Mouse (Mus musculus) hindbrain, postnatal 0 days (tissue): Measurements from ENCODE around the gene Napsa. TPM values are rescaled to one million over a fixed set of nuclear protein-coding genes. Genes with fewer than 3 reads are reported as not detected.

Experiments used
- ATAC-seq: fragments of 200-750 bp; cut with Nextera tagmentation; 2 replicates; pipeline ENCODE4 v1.8.0; 2017; ENCODE audit warnings: mild to moderate bottlenecking, moderate TSS enrichment, moderate library complexity
- DNase-seq: peaks from one replicate; pipeline ENCODE4 v3.0.0-alpha.2; 2015; ENCODE audit warnings: low spot score
- H3K27ac ChIP-seq: fragments of 300-500 bp; sonication (generic); 2 replicates; pipeline ENCODE4 v1.5.1; 2014; ENCODE audit warnings: mild to moderate bottlenecking
- H3K27me3 ChIP-seq: fragments of 300-500 bp; sonication (generic); 2 replicates; pipeline ENCODE4 v1.6.1; 2014; ENCODE audit warnings: low read length, mixed read lengths; ENCODE audit not compliant: insufficient read depth
- H3K36me3 ChIP-seq: fragments of 300-500 bp; sonication (generic); 2 replicates; pipeline ENCODE4 v1.6.1; 2014; ENCODE audit warnings: low read length, mixed read lengths; ENCODE audit not compliant: insufficient read depth
- H3K4me1 ChIP-seq: fragments of 300-500 bp; sonication (generic); 2 replicates; pipeline ENCODE4 v1.6.1; 2014; ENCODE audit warnings: antibody characterized with exemption, low read length, mixed read lengths; ENCODE audit not compliant: insufficient read depth
- H3K4me2 ChIP-seq: fragments of 300-500 bp; sonication (generic); 2 replicates; pipeline ENCODE4 v1.6.1; 2014; ENCODE audit warnings: low read depth, mild to moderate bottlenecking, low read length, moderate library complexity, mixed read lengths
- H3K4me3 ChIP-seq: fragments of 300-500 bp; sonication (generic); 2 replicates; pipeline ENCODE4 v1.5.1; 2014; ENCODE audit warnings: low read length
- H3K9ac ChIP-seq: fragments of 300-500 bp; sonication (generic); replicated peaks from 2 replicates; pipeline ENCODE4 v1.6.1; 2014; ENCODE audit warnings: mild to moderate bottlenecking, low read length, moderate library complexity, mixed read lengths
- H3K9me3 ChIP-seq: fragments of 300-500 bp; sonication (generic); 2 replicates; pipeline ENCODE4 v1.6.1; 2016; ENCODE audit warnings: low read length, mixed read lengths
- CTCF ChIP-seq: IDR thresholded peaks from 2 replicates; pipeline ENCODE4 v1.5.1; 2016; ENCODE audit warnings: antibody characterized with exemption, control low read depth, low read depth
- WGBS: fragments of 180-500 bp; shearing (Covaris S2); extraction: QIAGEN DNeasy Blood & Tissue Kit; methylation state at CpG from one replicate; pipeline ENCODE4 v1.1.7; 2014; 5-methylcytosine and 5-hydroxymethylcytosine counted together
- microRNA-seq, 2 experiments: library from miRNA; unstranded; fragments of <30 nt; microRNA quantifications; one replicate each; pipeline ENCODE4; 2016
- polyA plus RNA-seq: library from polyadenylated mRNA; unstranded; fragments of >200 nt; fragmentation: Nextera tagmentation; extraction: Ambion mirVana; gene quantifications from 2 replicates; pipeline ENCODE4 v1.2.1, GENCODE M21; 2015
- total RNA-seq: library from RNA; depleted of rRNA; stranded (reverse); fragments of >200 nt; gene quantifications from 2 replicates; pipeline ENCODE4 v1.2.3, GENCODE M21; 2014; rRNA removed

The Napsa gene
- total and polyA plus RNA-seq, 2 experiments from 2014 or later: 0.26 TPM; not detected in 1

DNA sequence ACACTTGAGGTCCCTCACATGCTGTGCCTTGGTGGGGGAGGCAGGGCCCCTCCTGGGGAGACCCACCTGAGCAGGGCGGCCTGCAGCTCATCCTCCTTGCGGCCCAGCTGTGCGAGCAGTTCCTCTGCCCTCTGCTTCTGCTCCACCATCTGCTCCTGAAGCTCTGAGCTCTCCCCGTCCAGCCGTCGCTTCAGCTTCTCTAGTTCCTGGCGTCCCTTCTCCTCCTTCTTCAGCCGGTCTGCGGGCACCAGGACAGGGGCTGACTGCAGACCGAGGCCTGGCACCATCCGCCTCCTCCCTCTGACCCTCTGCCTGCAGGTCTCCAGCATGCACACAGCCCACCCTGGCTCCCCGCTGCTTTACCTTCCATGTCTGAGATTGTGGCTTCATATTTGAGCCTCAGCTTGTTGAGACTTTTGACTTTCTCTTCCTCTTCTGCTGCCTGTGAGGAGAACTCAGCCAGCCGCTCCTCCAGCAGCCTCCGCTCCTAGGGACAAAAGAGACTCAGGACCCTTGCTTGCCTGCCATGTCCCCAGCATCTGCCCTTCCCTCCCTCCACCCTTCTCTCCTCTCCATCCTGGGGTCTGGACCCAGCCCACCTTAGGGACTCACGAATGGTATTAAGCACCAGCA is 56.3 kb downstream of the Napsa start:
- H3K27me3 ChIP-seq: no peaks in the 10 kb centered on the region
- ATAC-seq: no peak
- 75% methylated on average over 15 of the region's 15 CpGs for WGBS

DNA sequence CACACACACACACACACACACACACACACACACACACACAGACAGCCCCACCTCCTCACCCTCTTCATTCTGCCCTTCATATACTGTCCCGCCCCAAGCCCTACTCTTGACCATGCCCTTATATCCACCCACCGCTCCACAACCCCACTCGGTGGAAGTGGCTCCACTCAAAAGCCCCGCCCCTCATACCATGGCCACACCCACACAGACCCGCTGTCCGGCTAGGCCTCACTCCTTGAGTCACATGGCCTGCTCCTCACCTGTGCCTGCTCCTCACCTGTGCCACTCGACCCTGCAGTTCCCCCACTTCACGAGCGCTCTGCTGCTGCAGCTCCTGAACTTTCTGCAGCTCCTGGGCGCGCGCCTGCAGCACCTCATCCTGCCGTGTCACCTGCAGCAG is 58.3 kb downstream of the Napsa start:
- H3K4me2 ChIP-seq: no peak overlapping the region
- H3K36me3 ChIP-seq: no peaks in the 10 kb centered on the region
- H3K27ac ChIP-seq: no peak overlapping the region
- WGBS: 82% methylated on average over 13 of the region's 13 CpGs
- H3K9ac ChIP-seq: no peak overlapping the region
- no peak for TF ChIP-seq CTCF
- DNase-seq: no peak
- H3K27me3 ChIP-seq: no peaks in the 10 kb centered on the region
- no peak for ATAC-seq
- no peak overlapping the region for H3K4me3 ChIP-seq
- H3K9me3 ChIP-seq: no peaks in the 10 kb centered on the region
- no peaks in the 10 kb centered on the region for H3K4me1 ChIP-seq

More for the DNA sequence above, 56.3 kb downstream of the Napsa start:
- TF ChIP-seq CTCF: no peak
- H3K4me1 ChIP-seq: no peaks in the 10 kb centered on the region
- DNase-seq: no peak
- no peak overlapping the region for H3K4me3 ChIP-seq
- no peak overlapping the region for H3K27ac ChIP-seq
- H3K36me3 ChIP-seq: no peaks in the 10 kb centered on the region
- H3K9ac ChIP-seq: no peak overlapping the region
- H3K9me3 ChIP-seq: no peaks in the 10 kb centered on the region
- H3K4me2 ChIP-seq: no peak overlapping the region

GRCm38 (mm10) chr7:44632676-44633075 is 60.5 kb downstream of the Napsa start:
- H3K9ac ChIP-seq: no peak overlapping the region
- no peaks in the 10 kb centered on the region for H3K36me3 ChIP-seq
- no peak for TF ChIP-seq CTCF
- no peak overlapping the region for H3K27ac ChIP-seq
- H3K27me3 ChIP-seq: no peaks in the 10 kb centered on the region
- 32% methylated on average over 13 of the region's 13 CpGs for WGBS
- peaks cover 3% of the 10 kb centered on the region; the same call in 1 of the 2 replicates for H3K9me3 ChIP-seq
- H3K4me3 ChIP-seq: no peak overlapping the region
- no peak for DNase-seq
- ATAC-seq: no peak
- H3K4me1 ChIP-seq: no peaks in the 10 kb centered on the region
- H3K4me2 ChIP-seq: no peak overlapping the region

DNA sequence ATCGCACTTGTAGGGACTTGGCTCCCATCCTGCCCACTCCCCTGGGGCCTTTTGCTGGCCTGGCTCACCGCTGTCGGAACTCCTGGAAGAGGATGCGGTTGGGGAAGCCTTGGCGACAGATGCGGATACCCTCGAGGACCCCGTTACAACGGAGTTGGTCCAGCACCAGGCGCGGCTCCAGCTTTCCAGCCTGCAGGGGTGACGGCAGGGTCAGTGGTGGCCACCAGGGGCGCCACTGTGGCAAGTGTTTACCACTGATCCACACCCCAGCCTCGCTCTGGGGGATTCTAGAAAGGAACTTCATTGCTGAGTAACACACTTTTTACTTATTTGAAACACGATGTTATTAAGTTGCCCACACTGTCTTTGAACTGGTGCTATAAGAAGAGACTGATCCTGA is 61.2 kb downstream of the Napsa start:
- Histone ChIP-seq H3K9me3 (peaks cover 3% of the 10 kb centered on the region; the same call in 1 of the 2 replicates), H3K27ac (no peak overlapping the region), H3K4me3 (no peak overlapping the region), H3K36me3 (no peaks in the 10 kb centered on the region), H3K9ac (no peak overlapping the region), H3K4me1 (no peaks in the 10 kb centered on the region), H3K27me3 (peaks cover 4% of the 10 kb centered on the region; the same call in 1 of the 2 replicates), H3K4me2 (no peak overlapping the region)
- ATAC-seq (no peak), DNase-seq (peak; percentile 26)
- WGBS: 22% methylated on average over 15 of the region's 15 CpGs
- TF ChIP-seq CTCF: peak; percentile 62

Small RNAs within 50 kb of the gene (microRNA-seq; reads per million reads assigned to microRNA genes)
- gene Mir7053: 0 to 0.35 reads per million in 2 experiments

Other genes with a start within 250 kb of the Napsa start
- 130 and 154 TPM in 2 replicates for gene Syt3, start 188.3 kb upstream of the Napsa start, total RNA-seq
- gene Syt3, start 188.3 kb upstream of the Napsa start, polyA plus RNA-seq: 73.7 and 79.2 TPM in 2 replicates
- 1.4 and 2.3 TPM in 2 replicates for gene 1700008O03Rik, start 186.6 kb upstream of the Napsa start, total RNA-seq
- gene 1700008O03Rik, start 186.6 kb upstream of the Napsa start, polyA plus RNA-seq: 3.3 and 3.6 TPM in 2 replicates
- gene Lrrc4b, start 143.4 kb upstream of the Napsa start, total RNA-seq: 562 and 663 TPM in 2 replicates
- 19.6 and 22.7 TPM in 2 replicates for gene Lrrc4b, start 143.4 kb upstream of the Napsa start, polyA plus RNA-seq
- 10.2 and 15.5 TPM in 2 replicates for gene Aspdh, start 107.0 kb upstream of the Napsa start, total RNA-seq
- gene Aspdh, start 107.0 kb upstream of the Napsa start, polyA plus RNA-seq: 3.1 and 3.8 TPM in 2 replicates
- gene Josd2, start 104.4 kb upstream of the Napsa start, total RNA-seq: 32.7 and 44.5 TPM in 2 replicates
- gene Josd2, start 104.4 kb upstream of the Napsa start, polyA plus RNA-seq: 28.3 and 32.7 TPM in 2 replicates
- gene Emc10, start 75.9 kb upstream of the Napsa start, total RNA-seq: 311 and 319 TPM in 2 replicates
- gene Emc10, start 75.9 kb upstream of the Napsa start, polyA plus RNA-seq: 138 and 152 TPM in 2 replicates
- 19.7 and 19.8 TPM in 2 replicates for gene Fam71e1, start 75.8 kb upstream of the Napsa start, total RNA-seq
- 26.7 and 31.9 TPM in 2 replicates for gene Fam71e1, start 75.8 kb upstream of the Napsa start, polyA plus RNA-seq
- gene Mybpc2, start 47.7 kb upstream of the Napsa start, total RNA-seq: 0.14 and 0.47 TPM in 2 replicates
- gene Mybpc2, start 47.7 kb upstream of the Napsa start, polyA plus RNA-seq: 0.19 and 0.25 TPM in 2 replicates
- 0.05 TPM in 1 of 2 replicates, not detected in the other for gene Spib, start 40.3 kb upstream of the Napsa start, total RNA-seq
- gene Spib, start 40.3 kb upstream of the Napsa start, polyA plus RNA-seq: 0.06 TPM in 1 of 2 replicates, not detected in the other
- 26.3 and 30.0 TPM in 2 replicates for gene Pold1, start 23.5 kb upstream of the Napsa start, total RNA-seq
- gene Pold1, start 23.5 kb upstream of the Napsa start, polyA plus RNA-seq: 17.6 and 18.7 TPM in 2 replicates
- 71.2 and 76.4 TPM in 2 replicates for gene Nr1h2, start 18.4 kb upstream of the Napsa start, total RNA-seq
- gene Nr1h2, start 18.4 kb upstream of the Napsa start, polyA plus RNA-seq: 50.5 and 57.6 TPM in 2 replicates
- gene Kcnc3, start 18.3 kb downstream of the Napsa start, total RNA-seq: 24.7 and 37.0 TPM in 2 replicates
- 8.0 and 8.2 TPM in 2 replicates for gene Kcnc3, start 18.3 kb downstream of the Napsa start, polyA plus RNA-seq
- 9.7 and 10.9 TPM in 2 replicates for gene Myh14, start 98.5 kb downstream of the Napsa start, total RNA-seq
- gene Myh14, start 98.5 kb downstream of the Napsa start, polyA plus RNA-seq: 9.3 and 10.6 TPM in 2 replicates
- gene Izumo2, start 136.4 kb downstream of the Napsa start, total RNA-seq: not detected in 2 replicates
- not detected in 2 replicates for gene Izumo2, start 136.4 kb downstream of the Napsa start, polyA plus RNA-seq
- 22.3 and 25.3 TPM in 2 replicates for gene Vrk3, start 176.0 kb downstream of the Napsa start, total RNA-seq
- gene Vrk3, start 176.0 kb downstream of the Napsa start, polyA plus RNA-seq: 28.2 and 33.0 TPM in 2 replicates
- gene Zfp473, start 178.7 kb downstream of the Napsa start, total RNA-seq: 0.84 and 1.8 TPM in 2 replicates
- 0.68 and 0.73 TPM in 2 replicates for gene Zfp473, start 178.7 kb downstream of the Napsa start, polyA plus RNA-seq
- 67.0 and 69.0 TPM in 2 replicates for gene Nup62, start 243.7 kb downstream of the Napsa start, total RNA-seq
- 42.9 and 46.4 TPM in 2 replicates for gene Nup62, start 243.7 kb downstream of the Napsa start, polyA plus RNA-seq
- gene Il4i1, start 244.0 kb downstream of the Napsa start, total RNA-seq: 0.47 and 0.68 TPM in 2 replicates
- gene Il4i1, start 244.0 kb downstream of the Napsa start, polyA plus RNA-seq: 0.52 and 0.58 TPM in 2 replicates
- gene Atf5, start 244.3 kb downstream of the Napsa start, total RNA-seq: 10.1 and 15.8 TPM in 2 replicates
- 4.1 and 4.4 TPM in 2 replicates for gene Atf5, start 244.3 kb downstream of the Napsa start, polyA plus RNA-seq